Mouse (Mus musculus): Measurements from ENCODE around the gene Wdpcp. TPM values are rescaled to one million over a fixed set of nuclear protein-coding genes. Genes with fewer than 3 reads are reported as not detected.

Gene Wdpcp
- polyA plus RNA-seq, 1 experiment from 2014 or later: 10.7 TPM

DNA sequence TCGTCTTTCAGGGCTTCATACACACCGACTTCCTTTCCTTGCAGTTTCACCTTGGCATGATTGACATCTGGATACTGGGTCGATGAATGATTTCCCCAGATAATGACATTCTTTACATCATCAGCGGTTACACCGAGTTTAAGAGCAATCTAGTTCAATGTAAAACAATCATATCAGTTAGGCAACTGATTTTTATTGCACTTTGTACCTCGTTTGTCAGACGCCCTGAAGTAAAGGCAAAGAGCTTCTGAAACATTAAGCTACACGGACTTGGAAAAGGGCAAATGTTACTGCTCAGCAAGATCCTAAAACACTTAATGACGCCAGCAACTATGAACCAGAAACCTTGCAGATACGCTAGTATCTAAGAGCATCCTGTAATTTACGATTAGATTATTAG, 12.3 kb upstream of the Wdpcp start:
- ATAC-seq (ENCODE audit: insufficient read depth): no peak
- H3K27ac ChIP-seq (ENCODE audit: low read depth): no peak overlapping the region
- H3K27me3 ChIP-seq (ENCODE audit: insufficient read depth, low read length): no peaks in the 10 kb centered on the region
- 75% methylated on average over 11 of the region's 11 CpGs for WGBS
- H3K9ac ChIP-seq: no peak overlapping the region
- no peak for TF ChIP-seq CTCF (IDR thresholded peaks at IDR 0.05; ENCODE audit: low read depth)
- no peak overlapping the region for H3K4me3 ChIP-seq (ENCODE audit: low read depth, low read length)
- H3K4me2 ChIP-seq: no peak overlapping the region
- DNase-seq: no peak
- no peaks in the 10 kb centered on the region for H3K4me1 ChIP-seq (ENCODE audit: insufficient read depth)
- peaks cover 67% of the 10 kb centered on the region for H3K36me3 ChIP-seq (ENCODE audit: insufficient read depth)
- no peaks in the 10 kb centered on the region for H3K9me3 ChIP-seq (ENCODE audit: low read depth, low read length)

DNA sequence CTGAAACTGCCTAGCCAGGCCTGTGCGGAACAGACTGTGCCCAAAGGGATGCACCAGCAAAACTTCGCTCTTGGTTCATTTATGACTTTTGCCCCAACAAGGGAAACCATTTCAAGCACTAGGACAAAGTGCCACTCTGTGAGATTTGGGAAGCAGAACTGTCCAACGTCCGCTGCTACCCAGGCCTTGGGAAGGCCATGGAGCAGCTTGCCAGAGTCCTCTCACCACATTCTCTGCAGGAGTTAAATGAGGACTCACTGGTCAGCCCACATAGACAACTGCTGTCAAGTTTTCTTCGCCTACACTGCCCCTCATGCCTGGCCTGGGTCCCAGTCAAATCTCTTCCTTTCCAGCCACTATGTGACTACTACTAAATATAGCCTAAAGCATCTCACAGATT, 10.7 kb upstream of the Wdpcp start:
- H3K4me2 ChIP-seq: no peak overlapping the region
- H3K27ac ChIP-seq (ENCODE audit: low read depth): no peak overlapping the region
- H3K36me3 ChIP-seq (ENCODE audit: insufficient read depth): peaks cover 75% of the 10 kb centered on the region
- H3K4me3 ChIP-seq (ENCODE audit: low read depth, low read length): no peak overlapping the region
- no peaks in the 10 kb centered on the region for H3K27me3 ChIP-seq (ENCODE audit: insufficient read depth, low read length)
- TF ChIP-seq CTCF (IDR thresholded peaks at IDR 0.05; ENCODE audit: low read depth): no peak
- no peak for DNase-seq
- no peaks in the 10 kb centered on the region for H3K4me1 ChIP-seq (ENCODE audit: insufficient read depth)
- no peak for ATAC-seq (ENCODE audit: insufficient read depth)
- no peak overlapping the region for H3K9ac ChIP-seq
- WGBS: 87% methylated on average over 5 of the region's 5 CpGs
- H3K9me3 ChIP-seq (ENCODE audit: low read depth, low read length): no peaks in the 10 kb centered on the region

DNA sequence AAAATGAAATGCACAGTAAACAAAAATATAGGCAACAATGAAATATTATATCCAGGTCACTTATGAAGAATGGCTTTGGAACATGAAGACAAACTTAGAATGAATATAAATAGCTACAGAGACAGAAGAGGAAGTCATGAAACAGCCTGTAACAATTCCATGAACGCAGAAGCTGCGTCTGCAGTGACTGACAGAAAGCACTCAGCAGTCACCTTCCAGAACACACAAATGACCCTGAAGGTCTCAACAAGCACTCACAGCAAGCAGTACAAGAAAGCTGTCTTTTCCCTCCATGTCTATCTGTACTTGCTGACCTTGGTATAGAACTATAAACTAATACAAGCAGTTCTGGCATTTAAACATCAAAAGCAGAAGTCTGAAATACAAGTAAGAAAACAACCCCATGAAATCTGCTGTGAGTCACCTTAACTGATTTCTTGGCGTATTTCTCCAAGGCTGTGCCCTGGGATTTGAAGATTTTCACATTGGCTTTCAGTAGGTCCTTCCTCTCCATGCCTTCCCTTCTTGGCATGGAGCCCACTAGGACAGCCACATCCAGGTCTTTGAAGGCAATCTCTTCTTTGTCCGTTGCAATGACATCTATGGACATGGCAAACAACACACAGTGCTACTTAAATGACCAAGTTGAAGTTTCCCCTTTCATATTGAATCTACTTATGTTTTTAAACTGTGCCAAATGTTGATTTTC, 8.3 kb upstream of the Wdpcp start:
- no peak overlapping the region for H3K4me2 ChIP-seq
- no peak overlapping the region for H3K4me3 ChIP-seq (ENCODE audit: low read depth, low read length)
- DNase-seq (no peak), ATAC-seq (ENCODE audit: insufficient read depth) (no peak)
- WGBS: 71% methylated on average over 4 of the region's 4 CpGs
- H3K27me3 ChIP-seq (ENCODE audit: insufficient read depth, low read length): no peaks in the 10 kb centered on the region
- H3K36me3 ChIP-seq (ENCODE audit: insufficient read depth): peaks cover 60% of the 10 kb centered on the region
- no peaks in the 10 kb centered on the region for H3K9me3 ChIP-seq (ENCODE audit: low read depth, low read length)
- no peak overlapping the region for H3K9ac ChIP-seq
- TF ChIP-seq CTCF (IDR thresholded peaks at IDR 0.05; ENCODE audit: low read depth): no peak
- no peak overlapping the region for H3K27ac ChIP-seq (ENCODE audit: low read depth)
- H3K4me1 ChIP-seq (ENCODE audit: insufficient read depth): no peaks in the 10 kb centered on the region

DNA sequence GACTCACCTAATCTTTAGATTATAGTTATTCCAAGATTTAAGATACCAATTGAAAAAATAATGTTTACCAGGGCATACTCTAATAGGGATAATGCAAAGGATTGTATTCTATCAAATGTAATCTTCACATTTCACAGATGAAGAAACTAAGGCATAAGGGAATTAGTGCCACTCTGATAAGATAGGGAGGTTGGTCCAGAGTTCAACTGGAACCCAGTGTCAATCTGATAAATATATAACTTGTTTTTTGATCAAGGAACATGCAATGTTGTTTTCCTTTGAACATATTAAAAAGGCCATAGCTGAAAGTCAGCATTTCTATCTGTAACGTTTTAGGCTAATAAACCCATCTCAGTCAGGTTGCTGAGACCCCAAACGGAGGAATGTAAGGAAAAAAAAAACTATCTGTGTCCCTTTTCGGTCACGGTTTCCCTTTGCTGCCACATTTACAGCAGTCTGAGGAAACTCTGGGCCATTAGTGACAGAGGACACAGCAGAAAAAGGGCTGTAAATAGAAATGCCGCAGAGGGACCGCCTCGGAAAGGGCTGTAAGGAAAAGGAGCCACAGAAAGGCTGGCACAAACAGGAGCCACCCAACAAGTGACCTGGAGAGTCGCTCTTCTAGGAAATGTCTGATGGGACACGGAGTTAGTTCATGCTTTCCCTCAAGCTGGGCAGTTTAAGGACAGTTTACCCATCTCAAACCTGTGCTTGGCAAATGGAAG, 7.2 kb upstream of the Wdpcp start:
- TF ChIP-seq CTCF (IDR thresholded peaks at IDR 0.05; ENCODE audit: low read depth): no peak
- no peak overlapping the region for H3K4me3 ChIP-seq (ENCODE audit: low read depth, low read length)
- no peak overlapping the region for H3K4me2 ChIP-seq
- ATAC-seq (ENCODE audit: insufficient read depth): no peak
- H3K9ac ChIP-seq: no peak overlapping the region
- H3K36me3 ChIP-seq (ENCODE audit: insufficient read depth): peaks cover 49% of the 10 kb centered on the region
- 90% methylated on average over 9 of the region's 9 CpGs for WGBS
- no peak overlapping the region for H3K27ac ChIP-seq (ENCODE audit: low read depth)
- H3K9me3 ChIP-seq (ENCODE audit: low read depth, low read length): no peaks in the 10 kb centered on the region
- no peak for DNase-seq
- H3K4me1 ChIP-seq (ENCODE audit: insufficient read depth): no peaks in the 10 kb centered on the region
- no peaks in the 10 kb centered on the region for H3K27me3 ChIP-seq (ENCODE audit: insufficient read depth, low read length)

DNA sequence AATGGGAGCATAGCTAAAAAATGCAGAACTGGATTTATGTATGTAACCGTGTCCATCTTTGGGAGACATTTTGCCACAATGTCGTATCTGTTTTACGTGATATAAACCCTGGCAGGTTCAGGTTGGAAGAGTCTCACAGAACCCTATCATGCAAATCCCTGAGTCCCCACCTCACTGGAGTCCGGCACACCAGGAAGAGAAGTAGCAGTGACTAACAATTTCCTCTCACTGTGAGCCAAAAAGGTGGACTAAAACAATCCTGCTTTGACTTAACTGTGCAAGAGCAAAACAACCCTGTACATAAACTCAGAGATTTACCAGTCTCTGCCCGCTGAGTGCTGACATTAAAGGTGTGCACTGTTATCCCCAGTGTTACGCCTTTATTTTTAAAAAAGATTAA, 5.1 kb upstream of the Wdpcp start:
- Histone ChIP-seq H3K9me3 (ENCODE audit: low read depth, low read length) (no peaks in the 10 kb centered on the region), H3K36me3 (ENCODE audit: insufficient read depth) (peaks cover 29% of the 10 kb centered on the region), H3K27ac (ENCODE audit: low read depth) (no peak overlapping the region), H3K4me1 (ENCODE audit: insufficient read depth) (no peaks in the 10 kb centered on the region), H3K27me3 (ENCODE audit: insufficient read depth, low read length) (no peaks in the 10 kb centered on the region), H3K9ac (no peak overlapping the region), H3K4me2 (no peak overlapping the region), H3K4me3 (ENCODE audit: low read depth, low read length) (no peak overlapping the region)
- WGBS: 95% methylated on average over 6 of the region's 6 CpGs
- ATAC-seq (ENCODE audit: insufficient read depth) (no peak), DNase-seq (no peak)
- TF ChIP-seq CTCF (IDR thresholded peaks at IDR 0.05; ENCODE audit: low read depth): no peak

DNA sequence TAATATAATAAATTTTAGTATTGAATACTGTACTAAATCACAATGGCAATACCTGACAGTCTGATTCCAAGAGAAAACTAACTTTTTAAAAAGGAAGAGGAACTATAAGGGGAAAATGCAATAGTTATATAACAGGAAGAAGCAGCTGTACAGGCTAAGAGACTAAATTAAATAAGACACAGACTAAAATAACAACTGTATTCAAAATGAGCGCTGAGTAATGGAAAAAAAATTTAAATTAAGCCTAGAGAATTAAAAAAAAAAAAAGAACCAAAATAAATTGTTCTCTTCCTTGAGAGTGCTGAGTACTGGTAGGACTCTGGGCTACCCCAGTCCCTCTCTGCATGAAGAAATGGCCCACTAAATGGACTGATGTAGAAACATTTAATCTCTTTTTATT, 4.3 kb upstream of the Wdpcp start:
- Histone ChIP-seq H3K4me2 (no peak overlapping the region), H3K27ac (ENCODE audit: low read depth) (no peak overlapping the region), H3K9ac (no peak overlapping the region), H3K9me3 (ENCODE audit: low read depth, low read length) (no peaks in the 10 kb centered on the region), H3K36me3 (ENCODE audit: insufficient read depth) (peaks cover 26% of the 10 kb centered on the region), H3K4me1 (ENCODE audit: insufficient read depth) (no peaks in the 10 kb centered on the region), H3K27me3 (ENCODE audit: insufficient read depth, low read length) (no peaks in the 10 kb centered on the region), H3K4me3 (ENCODE audit: low read depth, low read length) (no peak overlapping the region)
- 85% methylated on average over 1 of the region's 1 CpGs for WGBS
- TF ChIP-seq CTCF (IDR thresholded peaks at IDR 0.05; ENCODE audit: low read depth): no peak
- DNase-seq: no peak
- no peak for ATAC-seq (ENCODE audit: insufficient read depth)

DNA sequence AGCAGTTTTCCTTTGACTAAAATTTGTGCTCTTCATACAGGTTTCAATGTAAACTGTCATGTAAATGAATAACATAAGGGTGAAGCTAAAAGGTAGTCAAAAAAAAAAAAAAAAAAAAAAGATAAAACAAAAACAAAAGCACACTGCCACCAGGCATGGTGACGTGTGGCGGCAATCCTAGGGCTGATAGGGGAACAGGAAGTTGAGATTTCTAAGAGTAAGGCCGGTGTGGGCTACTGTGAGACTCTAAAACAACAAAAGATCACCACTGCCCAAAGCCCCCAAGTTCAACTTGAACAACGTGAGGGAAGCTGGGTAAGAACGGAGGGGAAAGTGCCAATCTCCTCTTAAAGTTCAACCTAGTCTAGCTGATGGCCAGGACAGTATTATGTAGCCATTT, 3.0 kb upstream of the Wdpcp start:
- H3K4me2 ChIP-seq: no peak overlapping the region
- DNase-seq (no peak), ATAC-seq (ENCODE audit: insufficient read depth) (no peak)
- H3K9me3 ChIP-seq (ENCODE audit: low read depth, low read length): no peaks in the 10 kb centered on the region
- peaks cover 15% of the 10 kb centered on the region for H3K36me3 ChIP-seq (ENCODE audit: insufficient read depth)
- WGBS: 54% methylated on average over 5 of the region's 5 CpGs
- H3K27me3 ChIP-seq (ENCODE audit: insufficient read depth, low read length): no peaks in the 10 kb centered on the region
- TF ChIP-seq CTCF (IDR thresholded peaks at IDR 0.05; ENCODE audit: low read depth): no peak
- no peaks in the 10 kb centered on the region for H3K4me1 ChIP-seq (ENCODE audit: insufficient read depth)
- no peak overlapping the region for H3K27ac ChIP-seq (ENCODE audit: low read depth)
- no peak overlapping the region for H3K4me3 ChIP-seq (ENCODE audit: low read depth, low read length)
- no peak overlapping the region for H3K9ac ChIP-seq
